Mouse (Mus musculus) spleen, postnatal 10 days (tissue): ENCODE data around the gene Zfp626.
A peak's percentile ranks its signal among the peaks of the same experiment; 100 is the strongest.
"Not testable (repeated sequence)": the region's sequence is repeated elsewhere in the genome, so short reads cannot be mapped to it uniquely, and the experiment has no call there.

ENCODE experiments used
- DNase-seq, 2 experiments: peaks; one replicate each; pipeline ENCODE4 v3.0.0; 2021 to 2022; ENCODE audit warnings: low spot score in 2 of 2

Gene Zfp626

GRCm38 (mm10) chr7:27806896-27807295 lies at the start of gene Zfp626:
TSS of gene Zfp626 (plus strand) at chr7:27807196.
- not testable (repeated sequence) for DNase-seq

- DNase-seq, result no peak
Observed at GRCm38 (mm10) chr7:27765176-27765886, 41.7 kb upstream of the Zfp626 start.

- DNase-seq, result no peak
Observed at GRCm38 (mm10) chr7:27789306-27789705, 17.7 kb upstream of the Zfp626 start.

- not testable (repeated sequence) for DNase-seq
Observed at GRCm38 (mm10) chr7:27793865-27794264, 13.1 kb upstream of the Zfp626 start.

- DNase-seq, result no peak
Observed at GRCm38 (mm10) chr7:27794566-27794965, 12.4 kb upstream of the Zfp626 start.

GRCm38 (mm10) chr7:27797906-27798811 lies 8.8 kb upstream of the Zfp626 start:
- DNase-seq, result no peak

- no peak for DNase-seq
Observed at GRCm38 (mm10) chr7:27801137-27801536, 5.9 kb upstream of the Zfp626 start.

GRCm38 (mm10) chr7:27802986-27803385 lies 4.0 kb upstream of the Zfp626 start:
- no peak for DNase-seq

- DNase-seq, result peak; percentile 63 to 77
Observed at GRCm38 (mm10) chr7:27804297-27805030, 2.5 kb upstream of the Zfp626 start.

- DNase-seq, result not testable (repeated sequence)
Observed at GRCm38 (mm10) chr7:27807305-27807704, 309 bp downstream of the Zfp626 start.

- DNase-seq, result no peak
Observed at GRCm38 (mm10) chr7:27818526-27819110, 11.6 kb downstream of the Zfp626 start.

- no peak for DNase-seq
Observed at GRCm38 (mm10) chr7:27822611-27823010, 15.6 kb downstream of the Zfp626 start.

- DNase-seq, result no peak
Observed at GRCm38 (mm10) chr7:27834131-27834530, 27.1 kb downstream of the Zfp626 start.

- DNase-seq, result no peak
Observed at GRCm38 (mm10) chr7:27837896-27838295, 30.9 kb downstream of the Zfp626 start.

- DNase-seq, result peak; percentile 48 to 80
Observed at GRCm38 (mm10) chr7:27838323-27839249, 31.6 kb downstream of the Zfp626 start, which contains the start of gene Zfp59. TSS of gene Zfp59 (plus strand) at chr7:27838607.

- no peak for DNase-seq
Observed at GRCm38 (mm10) chr7:27839596-27839995, 32.6 kb downstream of the Zfp626 start.

- DNase-seq, result no peak
Observed at GRCm38 (mm10) chr7:27840104-27840503, 33.1 kb downstream of the Zfp626 start.

- no peak for DNase-seq
Observed at GRCm38 (mm10) chr7:27857227-27857626, 50.2 kb downstream of the Zfp626 start, which contains the start of gene Zfp607a. TSS of gene Zfp607a (plus strand) at chr7:27857527.

GRCm38 (mm10) chr7:27859301-27860251 lies 52.6 kb downstream of the Zfp626 start:
- DNase-seq, result no peak
